Mouse (Mus musculus) G1E (cell line): ENCODE measurements around the gene Xndc1.
"Not testable (repeated sequence)": the region's sequence is repeated elsewhere in the genome, so short reads cannot be mapped to it uniquely, and the experiment has no call there.

Experiments used
- CTCF ChIP-seq: IDR thresholded peaks from 2 replicates; pipeline ENCODE4 v1.5.1; 2012; ENCODE audit warnings: low read depth, low read length, inconsistent platforms, mixed read lengths
- TAL1 ChIP-seq: conservative IDR thresholded peaks from 2 replicates; pipeline ENCODE4 v1.6.1; 2012; ENCODE audit warnings: low read depth, low read length, inconsistent platforms, mixed read lengths

DNA sequence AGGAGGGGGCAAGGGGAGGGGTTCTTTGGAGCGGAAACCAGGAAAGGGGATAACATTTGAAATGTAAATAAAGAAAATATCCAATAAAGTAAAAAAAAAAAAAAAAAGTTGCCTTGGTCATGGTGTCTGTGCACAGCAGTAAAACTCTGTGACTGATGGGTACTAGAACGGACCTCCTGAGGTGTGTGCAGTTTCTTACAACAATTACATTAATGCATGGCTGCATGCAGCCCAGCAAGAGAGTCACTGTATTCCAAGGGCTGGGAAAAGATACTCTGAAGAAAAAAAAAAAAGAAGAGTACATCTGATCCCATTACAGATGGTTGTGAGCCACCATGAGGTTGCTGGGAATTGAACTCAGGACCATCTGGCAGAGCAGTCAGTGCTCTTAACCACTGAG lies 44.4 kb upstream of the Xndc1 start:
- not testable (repeated sequence) for TF ChIP-seq CTCF, TAL1
